Mouse (Mus musculus) Patski (cell line): ENCODE measurements around the gene Fxn. TPM values are rescaled to one million over a fixed set of nuclear protein-coding genes. Genes with fewer than 3 reads are reported as not detected.
"Not testable (repeated sequence)": the region's sequence is repeated elsewhere in the genome, so short reads cannot be mapped to it uniquely, and the experiment has no call there.

Source experiments
- ATAC-seq: fragments of 100-300 bp; one replicate; pipeline ENCODE4 v1.8.0; 2021
- CTCF ChIA-PET: fragments of 350-600 bp; sonication (Branson Sonifier 250); formaldehyde crosslinking; loops from one replicate; lab custom pipeline; 2022; ENCODE audit warnings: inconsistent platforms; lab: Charles Lee
- POLR2A ChIA-PET: fragments of 350-600 bp; sonication (Branson Sonifier 250); formaldehyde crosslinking; loops from one replicate; lab custom pipeline; 2022; ENCODE audit warnings: antibody characterized with exemption, inconsistent platforms; lab: Charles Lee
- DNase-seq: peaks from one replicate; pipeline ENCODE4 v3.0.0-alpha.2; 2011; ENCODE audit warnings: low read depth, low spot score
- H3K27me3 ChIP-seq: fragments of 371-371 bp; one replicate; pipeline ENCODE4 v1.5.1; 2021
- CTCF ChIP-seq: fragments of 100-300 bp; IDR thresholded peaks from one replicate; pipeline ENCODE4 v1.5.1; 2021
- in situ Hi-C: fragments of 300-500 bp; cut with MboI; formaldehyde crosslinking; loops from 3 replicates; pipeline ENCODE4 v1.11.1; 2018; ENCODE audit warnings: low pct_unique_long_range_greater_than_20kb, mixed read lengths
- polyA plus RNA-seq: library from polyadenylated mRNA; unstranded; gene quantifications from one replicate; pipeline ENCODE4 v1.2.3, GENCODE M21; 2021

Gene Fxn
- polyA plus RNA-seq, 1 experiment from 2014 or later: 20.9 TPM

DNA sequence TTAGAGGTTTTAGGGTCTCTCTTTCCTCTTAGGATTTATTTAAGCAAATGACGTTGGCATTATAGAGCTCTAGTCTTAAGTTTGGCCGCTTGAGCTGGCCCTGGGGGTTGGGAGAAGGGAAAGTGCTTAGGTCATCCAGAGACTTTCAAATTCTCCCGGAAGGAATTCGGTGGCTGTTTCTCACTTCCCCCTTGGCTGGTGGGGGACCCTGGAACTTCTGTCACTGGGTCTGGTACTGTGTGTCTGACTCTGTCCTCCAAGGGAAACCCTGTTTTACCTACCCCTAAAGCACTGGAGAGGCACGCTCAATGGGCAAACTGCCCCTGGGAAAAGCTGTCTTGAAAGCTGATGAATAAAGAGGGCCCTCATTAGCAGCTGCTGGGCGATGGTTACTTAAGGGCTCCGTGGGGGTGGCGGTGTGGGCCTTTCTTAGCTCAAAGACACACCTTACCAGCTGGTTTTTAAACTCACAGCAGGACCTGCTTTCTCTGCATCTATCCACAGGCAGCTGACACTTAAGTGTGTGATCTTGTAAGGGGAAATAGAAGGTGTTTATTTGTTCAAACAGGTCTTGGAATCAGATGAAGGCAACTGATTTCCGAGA lies 26.6 kb downstream of the Fxn start:
- CTCF ChIA-PET: interaction anchor here (1.0 to 2.2 kb wide), 3 partner anchors 10 to 18 kb away, joined by 3 to 6 read pairs (median 4); no protein-coding TSS in a partner anchor
- no peak for TF ChIP-seq CTCF
- H3K27me3 ChIP-seq: no peaks in the 10 kb centered on the region
- POLR2A ChIA-PET: no interaction called here
- in situ Hi-C loops: no loop called here
- no peak for ATAC-seq
- DNase-seq: no peak

DNA sequence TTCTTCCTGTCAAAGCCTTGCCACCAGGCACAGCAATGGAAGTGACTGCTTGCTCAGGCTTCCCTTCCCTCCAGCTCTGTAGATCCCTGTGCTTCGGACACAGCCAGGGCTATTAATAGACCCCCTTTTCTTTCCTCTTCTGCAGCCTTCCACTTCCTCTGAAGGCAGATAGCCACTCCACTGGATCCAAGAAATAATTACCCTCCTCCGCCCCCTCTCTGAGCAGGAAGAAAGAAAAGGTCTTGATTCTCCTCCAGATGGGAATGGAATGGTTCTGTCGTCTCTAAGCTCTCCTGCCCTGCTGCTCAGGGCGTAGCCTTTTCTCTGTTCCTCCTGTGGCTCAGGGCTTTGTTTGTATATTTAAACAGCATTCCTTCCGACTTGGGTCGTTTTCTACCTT lies 28.5 kb downstream of the Fxn start:
- in situ Hi-C loops: no loop called here
- POLR2A ChIA-PET: no interaction called here
- ATAC-seq: no peak
- H3K27me3 ChIP-seq: no peaks in the 10 kb centered on the region
- TF ChIP-seq CTCF: no peak
- CTCF ChIA-PET: no interaction called here
- no peak for DNase-seq

DNA sequence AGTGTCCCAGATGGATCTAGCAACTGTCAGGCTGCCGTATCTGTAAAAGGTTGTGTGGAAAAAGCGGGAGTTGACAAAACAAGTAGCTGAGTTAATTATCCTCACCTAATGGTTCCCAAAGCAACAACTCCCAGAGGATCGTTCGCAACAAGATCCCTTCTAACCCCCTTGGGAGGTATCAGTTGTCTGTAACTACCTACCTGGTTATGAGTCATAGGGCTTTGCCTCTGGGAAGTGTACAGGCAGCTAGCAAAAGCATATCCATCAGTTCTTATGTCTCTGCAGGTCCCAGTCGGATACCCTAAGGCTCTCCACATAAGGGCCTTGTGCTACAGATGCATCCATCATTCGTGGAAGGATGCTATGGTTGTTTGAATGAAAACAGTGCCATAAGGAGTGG lies 37.1 kb downstream of the Fxn start:
- ChIA-PET POLR2A (no interaction called here), CTCF (no interaction called here)
- H3K27me3 ChIP-seq: no peaks in the 10 kb centered on the region
- in situ Hi-C loops: no loop called here
- no peak for ATAC-seq
- DNase-seq: no peak
- TF ChIP-seq CTCF: no peak

DNA sequence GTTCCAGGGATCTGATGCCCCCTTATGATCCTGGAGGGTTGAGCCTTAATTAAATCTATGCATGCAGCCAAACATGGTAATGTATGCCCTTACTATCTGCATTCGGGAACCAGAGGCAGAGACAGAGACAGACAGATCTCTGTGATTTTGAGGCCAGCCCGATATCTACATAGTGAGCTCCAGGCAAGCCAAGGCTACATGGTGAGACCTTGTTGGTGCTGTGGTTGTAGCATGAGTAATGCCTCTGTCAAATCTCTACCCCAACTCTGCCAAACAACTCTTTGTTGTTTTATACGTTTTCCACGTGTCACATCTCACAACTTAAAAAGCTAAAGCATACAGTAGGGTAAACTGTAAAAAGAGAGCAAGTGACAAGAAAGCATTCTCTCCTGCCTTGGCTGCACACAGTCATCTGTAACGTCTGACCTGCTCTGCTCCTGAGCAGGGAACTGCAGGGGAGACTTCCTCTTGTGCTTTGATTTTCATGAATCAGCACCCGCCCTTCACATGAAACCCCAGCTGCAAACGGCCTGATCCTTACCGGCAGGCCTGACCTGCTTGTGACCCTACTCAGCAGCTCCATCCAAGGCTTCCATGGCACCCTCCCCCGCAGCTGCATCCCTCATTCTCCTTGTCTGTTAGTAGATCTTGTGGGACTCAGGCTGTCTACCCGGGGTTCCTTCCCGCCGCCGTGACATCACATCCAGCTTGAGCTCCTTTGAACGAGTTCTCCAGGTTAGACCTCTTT lies 38.4 kb downstream of the Fxn start:
- no peaks in the 10 kb centered on the region for H3K27me3 ChIP-seq
- ATAC-seq (peak; percentile 57), DNase-seq (no peak)
- no peak for TF ChIP-seq CTCF
- in situ Hi-C loops: no loop called here
- CTCF ChIA-PET: interaction anchor here (0.7 to 1.3 kb wide), 6 partner anchors 12 to 97 kb away, joined by 3 to 4 read pairs (median 3); partner anchors contain the start of gene Fxn
- POLR2A ChIA-PET: no interaction called here

DNA sequence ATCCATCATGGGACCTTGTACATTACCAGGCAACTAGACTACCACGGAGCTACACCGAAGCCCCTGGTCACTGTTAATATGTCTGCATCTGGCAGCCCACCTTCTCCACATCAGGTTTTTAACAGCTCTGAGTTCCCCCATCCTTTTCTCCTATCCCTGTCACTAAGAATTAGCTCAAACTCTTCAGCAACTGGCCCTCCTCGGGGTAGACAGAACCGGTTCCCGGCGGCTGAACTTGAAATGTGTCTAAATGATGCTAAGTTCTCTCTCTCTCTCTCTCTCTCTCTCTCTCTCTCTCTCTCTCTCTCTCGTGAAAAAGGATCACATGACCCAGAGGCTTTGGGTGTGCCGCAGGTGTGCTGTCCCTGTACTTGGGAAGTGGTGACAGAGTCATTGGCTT lies 39.1 kb downstream of the Fxn start:
- ChIA-PET POLR2A (no interaction called here), CTCF (interaction anchor here (1.3 kb wide), 1 partner anchor 39 kb away, joined by 3 read pairs; the partner anchor contains the start of gene Fxn)
- DNase-seq: no peak
- no peaks in the 10 kb centered on the region for H3K27me3 ChIP-seq
- no peak for ATAC-seq
- no peak for TF ChIP-seq CTCF
- in situ Hi-C loops: no loop called here

DNA sequence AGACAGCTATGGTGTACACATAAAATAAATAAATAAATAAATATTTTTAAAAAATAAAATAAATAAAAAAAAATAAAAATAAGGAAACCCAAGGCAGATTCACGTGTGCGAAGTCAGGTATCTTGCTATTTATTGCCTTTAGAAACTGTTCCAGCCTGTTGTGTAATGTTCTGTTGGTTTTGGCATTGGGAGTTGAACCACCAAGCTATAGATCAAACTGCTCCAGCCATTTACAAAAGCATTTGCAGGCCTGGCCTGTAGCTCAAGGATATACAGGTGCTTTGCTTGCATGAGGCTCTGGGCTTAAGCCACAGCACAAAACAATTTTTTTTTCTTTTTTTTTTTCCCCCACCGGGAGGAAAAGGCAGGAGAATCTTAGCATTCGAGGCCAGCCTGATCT lies 42.4 kb downstream of the Fxn start:
- no peak for TF ChIP-seq CTCF
- DNase-seq (no peak), ATAC-seq (no peak)
- CTCF ChIA-PET: interaction anchor here (1.5 to 1.9 kb wide), 2 partner anchors 12 to 28 kb away, joined by 4 to 5 read pairs; no protein-coding TSS in a partner anchor
- POLR2A ChIA-PET: interaction anchor here (0.6 to 0.7 kb wide), 2 partner anchors 221 to 518 kb away, joined by 3 to 4 read pairs; no protein-coding TSS in a partner anchor
- in situ Hi-C loops: no loop called here
- no peaks in the 10 kb centered on the region for H3K27me3 ChIP-seq

DNA sequence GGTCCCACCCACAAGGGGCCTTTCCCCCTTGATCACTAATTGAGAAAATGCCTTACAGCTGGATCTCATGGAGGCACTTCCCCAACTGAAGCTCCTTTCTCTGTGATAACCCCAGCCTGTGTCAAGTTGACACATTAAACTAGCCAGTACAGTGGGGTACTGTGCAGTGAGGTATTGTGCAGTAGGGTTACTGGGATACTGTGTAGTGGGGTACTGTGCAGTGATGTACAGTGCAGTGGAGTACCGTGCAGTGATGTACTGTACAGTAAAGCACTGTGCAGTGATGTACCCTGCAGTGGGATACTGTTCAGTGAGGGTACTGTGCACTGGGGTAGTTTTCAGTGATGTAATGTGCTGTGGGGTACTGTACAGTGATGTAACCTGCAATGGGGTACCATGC lies 48.0 kb downstream of the Fxn start:
- DNase-seq, ATAC-seq, H3K27me3 ChIP-seq, POLR2A ChIA-PET, CTCF ChIA-PET, in situ Hi-C loops: not testable (repeated sequence)

DNA sequence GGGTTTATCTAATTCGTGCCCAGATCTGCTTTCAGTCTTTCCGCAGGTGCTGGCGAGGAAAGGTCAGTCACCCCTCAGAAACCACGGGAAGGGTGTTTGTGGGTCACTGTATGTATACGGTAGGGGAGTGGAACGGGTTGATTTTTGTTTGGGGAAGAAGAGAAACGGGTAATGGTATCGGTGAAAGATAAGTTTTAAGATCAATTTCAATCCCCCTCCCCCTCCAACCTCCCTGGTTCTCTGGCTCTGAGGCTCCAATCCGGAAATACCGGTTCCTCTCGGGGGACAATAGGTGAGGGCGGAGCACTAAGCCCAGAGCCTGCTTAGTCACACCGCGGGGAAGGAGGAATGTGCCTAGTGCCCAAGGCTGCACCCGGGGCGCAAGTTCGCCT lies 55.1 kb downstream of the Fxn start:
- in situ Hi-C loops: loop anchor here (5.0 kb wide), 1 partner anchor 37 kb away; no protein-coding TSS in a partner anchor
- no peaks in the 10 kb centered on the region for H3K27me3 ChIP-seq
- ChIA-PET CTCF (interaction anchor here (0.6 to 1.5 kb wide), 2 partner anchors 13 to 491 kb away, joined by 3 to 4 read pairs; no protein-coding TSS in a partner anchor), POLR2A (interaction anchor here (0.5 to 1.9 kb wide), 6 partner anchors 14 to 1132 kb away, joined by 3 to 5 read pairs (median 3); no protein-coding TSS in a partner anchor)
- ATAC-seq (peak; percentile 66), DNase-seq (no peak)
- TF ChIP-seq CTCF: no peak

DNA sequence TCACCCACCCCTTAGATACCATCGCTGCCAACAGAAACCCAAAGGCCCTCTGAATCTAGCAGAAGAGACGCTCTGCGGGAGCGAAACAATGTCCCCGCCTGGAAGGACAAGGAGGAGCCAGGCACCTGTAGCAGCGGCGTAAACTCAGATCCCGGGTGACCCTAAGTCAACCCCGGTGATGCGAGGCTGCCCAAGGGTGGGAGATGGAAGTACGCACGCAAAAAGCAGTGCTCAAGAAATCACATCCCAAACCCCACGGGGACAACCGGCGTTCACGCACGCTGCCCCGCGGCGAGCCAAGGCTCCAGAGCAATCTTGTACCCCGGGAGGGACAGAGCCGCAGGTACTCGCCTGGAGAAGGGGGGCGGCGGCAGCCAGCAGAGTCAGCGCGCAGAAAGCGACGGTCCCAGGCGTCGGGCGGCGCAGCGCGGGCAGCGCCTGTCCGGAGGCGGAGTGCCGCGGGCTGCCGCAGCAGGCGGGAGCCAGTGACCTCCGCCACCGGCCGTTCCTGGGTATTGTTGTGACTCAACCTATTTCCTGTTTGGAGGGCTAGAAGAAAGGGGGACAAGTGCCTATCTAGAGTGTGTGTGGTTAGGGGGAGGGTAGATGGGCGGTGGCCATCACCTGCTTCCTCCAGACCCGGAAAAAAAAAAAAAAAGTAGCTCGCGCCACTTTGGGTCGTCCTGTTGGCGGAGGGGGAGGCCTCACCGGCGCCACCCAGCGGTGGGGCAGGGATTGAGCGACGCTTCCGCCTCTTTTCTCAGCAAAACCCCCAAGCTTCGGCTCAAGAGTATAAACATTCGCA lies 55.7 kb downstream of the Fxn start, which contains the start of gene Tjp2:
Gene Tjp2 (minus strand): TSS at position 531 of the 805 bp plus-strand sequence.
- peak; percentile 64 for ATAC-seq

More for the DNA sequence above, 55.7 kb downstream of the Fxn start, which contains the start of gene Tjp2:
- in situ Hi-C loops: loop anchor here (5.0 kb wide), 2 partner anchors 38 to 72 kb away; no protein-coding TSS in a partner anchor
- POLR2A ChIA-PET: interaction anchor here (0.5 to 1.9 kb wide), 7 partner anchors 9 to 1132 kb away, joined by 3 to 5 read pairs (median 3); no protein-coding TSS in a partner anchor
- TF ChIP-seq CTCF: peak; percentile 99
- CTCF ChIA-PET: interaction anchor here (0.6 to 4.0 kb wide), 4 partner anchors 10 to 492 kb away, joined by 3 to 13 read pairs (median 4); no protein-coding TSS in a partner anchor
- no peaks in the 10 kb centered on the region for H3K27me3 ChIP-seq
- DNase-seq: no peak
